Mouse (Mus musculus) small intestine, adult 2 months (tissue): ENCODE results near the gene Map4. TPM values are rescaled to one million over a fixed set of nuclear protein-coding genes. Genes with fewer than 3 reads are reported as not detected.
A peak's percentile ranks its signal among the peaks of the same experiment; 100 is the strongest.

Experiments used
- H3K27ac ChIP-seq: fragments of 200-500 bp; 2 replicates; pipeline ENCODE4 v1.5.1; 2012; ENCODE audit warnings: low read depth, low read length, control low read depth, inconsistent platforms; ENCODE audit not compliant: insufficient read depth
- H3K27me3 ChIP-seq: fragments of 200-500 bp; 2 replicates; pipeline ENCODE4 v1.6.1; 2012; ENCODE audit warnings: mild to moderate bottlenecking, moderate library complexity, low read length, inconsistent platforms; ENCODE audit not compliant: control insufficient read depth, insufficient read depth
- H3K36me3 ChIP-seq: fragments of 200-500 bp; 2 replicates; pipeline ENCODE4 v1.6.1; 2012; ENCODE audit warnings: mild to moderate bottlenecking, low read length, control low read depth, inconsistent platforms; ENCODE audit not compliant: control insufficient read depth, insufficient read depth
- H3K4me1 ChIP-seq: fragments of 200-500 bp; 2 replicates; pipeline ENCODE4 v1.6.1; 2012; ENCODE audit warnings: low read length, inconsistent platforms, mixed read lengths; ENCODE audit not compliant: control insufficient read depth, insufficient read depth, insufficient read length
- H3K4me3 ChIP-seq: fragments of 200-500 bp; 2 replicates; pipeline ENCODE4 v1.5.1; 2012; ENCODE audit warnings: low read depth, mild to moderate bottlenecking, control low read depth, inconsistent platforms, low read length, moderate library complexity
- CTCF ChIP-seq: fragments of 200-500 bp; IDR thresholded peaks from 2 replicates; pipeline ENCODE4 v1.5.1; 2012; ENCODE audit warnings: low read depth, mild to moderate bottlenecking, control low read depth, inconsistent platforms, low read length, moderate library complexity, mixed read lengths; ENCODE audit not compliant: insufficient replicate concordance, insufficient read length; ENCODE audit errors: extremely low read depth
- POLR2A ChIP-seq: fragments of 200-500 bp; IDR thresholded peaks from 2 replicates; pipeline ENCODE4 v1.6.1; 2012; ENCODE audit warnings: low read depth, mild to moderate bottlenecking, control low read depth, inconsistent platforms, low read length, moderate library complexity
- WGBS: fragments of 180-500 bp; shearing (Covaris S2); methylation state at CpG from one replicate; pipeline ENCODE4 v1.1.7; 2018; 5-methylcytosine and 5-hydroxymethylcytosine counted together
- polyA plus RNA-seq: library from polyadenylated mRNA; depleted of rRNA; stranded (reverse); fragments of >200 nt; gene quantifications from 2 replicates; pipeline ENCODE4 v1.2.3, GENCODE M21; 2012; rRNA removed

Gene Map4
- 91.4 and 191 TPM in 2 replicates for polyA plus RNA-seq

DNA sequence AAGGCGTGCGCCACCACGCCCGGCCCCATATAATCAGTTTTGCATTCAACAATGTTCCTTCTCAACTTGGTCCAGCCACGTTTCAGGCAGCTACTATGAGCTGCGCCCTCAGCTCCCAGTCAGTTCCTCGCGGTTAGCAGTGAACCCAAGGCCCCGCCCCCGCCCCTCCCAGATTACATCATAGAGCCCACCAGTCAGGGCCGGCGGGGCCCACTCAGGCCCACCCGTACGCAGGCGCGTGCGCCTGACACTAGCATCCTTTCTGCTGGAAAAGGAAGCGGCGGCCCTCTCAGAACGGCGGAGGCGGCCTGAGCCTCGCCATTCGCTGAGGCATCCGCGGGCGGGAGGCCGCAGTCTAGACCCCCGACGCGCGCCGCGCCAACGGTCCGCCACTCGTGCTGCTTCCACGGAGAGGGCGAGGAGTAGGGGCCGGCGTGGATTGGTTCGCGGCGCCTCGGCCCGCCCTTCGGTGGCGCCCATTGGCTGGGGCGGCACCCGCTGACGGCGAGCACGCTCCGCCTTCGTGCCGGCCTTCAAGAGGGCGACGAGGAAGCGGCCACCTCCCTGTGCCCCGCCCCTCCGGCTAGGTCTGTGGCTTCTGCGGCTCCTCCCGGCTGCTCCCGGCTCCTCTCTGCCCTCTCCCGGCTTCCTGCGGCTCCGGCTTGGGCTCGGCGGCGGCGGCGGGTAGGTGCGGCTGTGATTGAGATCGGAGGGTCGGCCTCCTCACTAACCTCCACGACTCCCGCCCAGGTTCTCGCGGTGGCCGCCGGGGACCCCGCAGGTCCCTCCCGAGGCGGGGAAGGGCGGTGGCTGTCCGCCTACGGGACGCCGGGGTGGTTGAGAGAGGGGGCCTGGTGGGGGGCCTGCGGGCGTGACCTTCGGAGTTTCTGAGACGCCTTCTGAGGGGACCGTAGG lies at the start of gene Map4:
Gene Map4 (plus strand): TSS at position 204 of the 915 bp plus-strand sequence.
- Histone ChIP-seq H3K27ac (peak within 1 kb of the TSS; percentile 84), H3K27me3 (no peaks in the 10 kb centered on the region), H3K4me3 (peak within 1 kb of the TSS; percentile 86), H3K36me3 (no peaks in the 10 kb centered on the region), H3K4me1 (no peaks in the 10 kb centered on the region)
- under 1% methylated on average over 94 of the region's 94 CpGs for WGBS
- TF ChIP-seq CTCF (no peak), POLR2A (peak; percentile 61; the same call in 1 of the 2 replicates)

DNA sequence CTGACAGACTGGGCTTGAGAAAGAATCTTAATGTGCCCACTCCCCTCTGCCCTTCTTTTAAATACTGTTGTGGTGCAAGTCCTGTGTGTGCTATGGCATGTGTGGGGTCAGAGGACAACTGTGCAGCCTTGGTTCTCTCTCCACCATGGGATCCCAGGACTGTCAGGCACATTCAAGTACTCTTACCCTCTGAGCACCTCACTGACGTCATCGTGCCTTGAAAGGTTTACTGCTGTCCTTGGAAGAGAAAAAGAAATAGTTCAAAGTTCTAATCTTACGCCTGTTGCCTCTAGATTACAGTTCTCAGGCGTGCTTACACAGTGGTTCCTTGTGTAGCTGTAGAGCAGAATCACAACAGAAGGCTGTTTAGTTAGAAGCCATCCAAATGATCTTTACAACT lies 45.0 kb upstream of the Map4 start:
- WGBS: 23% methylated on average over 4 of the region's 4 CpGs
- H3K4me1 ChIP-seq: peaks cover 7% of the 10 kb centered on the region; the same call in 1 of the 2 replicates
- no peak overlapping the region for H3K4me3 ChIP-seq
- H3K27me3 ChIP-seq: no peaks in the 10 kb centered on the region
- peaks cover 82% of the 10 kb centered on the region for H3K36me3 ChIP-seq
- H3K27ac ChIP-seq: peak overlapping the region; percentile 76
- TF ChIP-seq POLR2A: no peak
- no peak for TF ChIP-seq CTCF

DNA sequence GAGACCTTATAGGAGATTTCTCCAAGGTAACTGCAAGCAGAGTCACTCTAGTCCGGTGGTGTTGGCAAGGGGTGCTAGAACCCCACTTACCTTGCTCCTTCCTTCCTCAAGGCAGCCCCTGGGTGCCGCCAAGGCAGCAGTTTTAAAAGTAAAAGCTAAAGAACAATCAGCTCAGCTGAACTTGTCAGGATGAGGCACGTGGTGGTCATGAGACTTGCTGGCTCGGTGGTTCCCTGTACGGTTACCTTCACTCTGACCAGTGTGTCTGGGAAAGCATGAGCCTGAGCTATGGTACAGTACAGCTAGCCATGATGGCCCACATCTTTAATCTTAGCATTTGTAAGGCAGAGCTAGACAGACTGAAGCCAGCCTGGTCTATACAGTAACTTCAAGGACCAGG lies 43.9 kb upstream of the Map4 start:
- H3K4me3 ChIP-seq: no peak overlapping the region
- H3K27me3 ChIP-seq: no peaks in the 10 kb centered on the region
- peaks cover 4% of the 10 kb centered on the region; the same call in 1 of the 2 replicates for H3K4me1 ChIP-seq
- 83% methylated on average over 5 of the region's 5 CpGs for WGBS
- no peak overlapping the region for H3K27ac ChIP-seq
- no peak for TF ChIP-seq CTCF
- TF ChIP-seq POLR2A: no peak
- peaks cover 86% of the 10 kb centered on the region for H3K36me3 ChIP-seq

DNA sequence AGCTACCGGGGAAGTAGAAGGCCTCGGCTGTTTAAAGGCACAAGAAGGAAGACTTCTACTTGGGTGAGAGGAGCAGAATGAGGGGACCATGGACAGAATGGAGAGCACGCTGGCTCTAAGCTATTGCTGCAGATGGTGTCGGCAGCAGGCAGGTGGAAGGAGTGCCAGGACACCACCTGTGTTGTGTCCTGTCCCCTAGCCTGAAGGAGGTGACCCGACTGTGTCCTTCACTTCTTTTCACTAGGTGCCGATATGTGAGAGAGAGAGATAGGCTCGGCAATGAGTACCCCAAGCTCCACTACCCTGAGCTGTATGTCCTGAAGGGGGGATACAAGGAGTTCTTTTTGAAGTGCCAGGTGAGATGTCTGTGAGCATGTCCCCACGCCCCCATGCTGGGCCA lies 39.8 kb upstream of the Map4 start:
- peaks cover 66% of the 10 kb centered on the region for H3K36me3 ChIP-seq
- H3K4me1 ChIP-seq: peaks cover 1% of the 10 kb centered on the region; the same call in 1 of the 2 replicates
- no peak for TF ChIP-seq POLR2A
- no peak for TF ChIP-seq CTCF
- WGBS: 83% methylated on average over 8 of the region's 8 CpGs
- H3K27ac ChIP-seq: no peak overlapping the region
- H3K27me3 ChIP-seq: no peaks in the 10 kb centered on the region
- no peak overlapping the region for H3K4me3 ChIP-seq

DNA sequence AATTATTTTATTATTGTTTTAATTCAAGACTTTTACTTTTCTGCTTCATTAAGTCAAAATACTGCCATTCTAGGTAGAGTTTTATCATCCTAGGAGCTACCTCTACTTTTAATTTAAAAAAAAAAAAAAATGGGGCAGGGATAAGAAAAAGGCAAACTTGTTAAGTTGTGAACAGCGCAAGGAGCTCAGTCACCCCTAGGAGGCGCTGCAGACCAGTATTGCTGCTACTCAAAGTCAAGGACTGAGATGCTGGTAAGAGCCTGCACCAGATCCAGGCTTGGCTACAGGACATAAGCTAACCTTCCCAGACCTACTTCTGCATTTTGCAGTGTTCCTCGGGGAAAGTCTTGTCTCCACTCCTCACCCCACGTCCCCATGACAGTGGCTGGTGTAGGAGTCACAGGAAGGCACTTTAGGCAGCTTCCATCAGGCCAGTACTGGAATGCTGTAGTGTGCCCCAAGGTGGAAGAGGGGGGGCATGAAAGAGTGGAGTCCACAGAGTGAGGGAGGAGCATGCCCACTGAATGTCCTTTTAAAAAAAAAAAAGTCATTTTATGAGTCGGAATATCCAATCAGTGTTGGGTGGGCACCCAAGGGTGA lies 38.5 kb upstream of the Map4 start:
- Histone ChIP-seq H3K27me3 (no peaks in the 10 kb centered on the region), H3K36me3 (peaks cover 56% of the 10 kb centered on the region), H3K27ac (no peak overlapping the region), H3K4me1 (peaks cover 8% of the 10 kb centered on the region), H3K4me3 (no peak overlapping the region)
- TF ChIP-seq CTCF (peak; percentile 78; the same call in 1 of the 2 replicates), POLR2A (no peak)
- WGBS: 64% methylated on average over 5 of the region's 5 CpGs

DNA sequence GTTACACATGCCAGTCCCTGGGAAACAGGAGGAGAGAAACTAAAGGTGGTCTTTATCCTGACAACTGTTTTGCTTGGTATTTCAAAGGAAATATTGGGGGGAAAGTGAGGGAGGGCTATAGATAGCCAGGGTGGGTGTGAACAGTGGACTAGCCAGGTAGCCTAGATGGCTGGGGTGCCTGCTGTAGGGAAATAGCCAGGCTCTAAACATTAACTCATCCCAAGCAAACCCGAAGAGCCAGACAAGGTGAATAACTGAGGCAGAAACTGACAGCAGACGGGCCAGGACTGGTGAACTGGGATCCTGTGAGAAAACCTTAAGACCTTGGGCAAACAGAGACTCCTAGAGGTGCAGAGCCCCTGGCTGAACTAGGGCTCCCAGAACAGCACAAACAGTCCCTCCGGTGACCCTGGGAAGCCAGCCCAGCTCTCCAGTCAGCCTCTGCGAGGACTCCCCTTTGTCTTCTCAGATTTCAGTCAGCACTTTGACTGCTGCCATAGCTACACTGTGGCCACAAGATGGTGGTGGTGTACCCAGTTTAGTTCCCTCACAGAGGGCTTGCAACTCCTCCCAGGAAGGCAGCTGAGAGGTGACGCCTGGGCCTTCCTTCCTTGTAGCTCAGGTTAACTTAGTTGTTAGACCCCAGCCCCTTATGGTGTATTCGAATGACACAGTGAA lies 36.7 kb upstream of the Map4 start:
- Histone ChIP-seq H3K36me3 (peaks cover 39% of the 10 kb centered on the region), H3K4me3 (no peak overlapping the region), H3K27ac (peak overlapping the region; percentile 54), H3K27me3 (no peaks in the 10 kb centered on the region), H3K4me1 (peaks cover 16% of the 10 kb centered on the region)
- 28% methylated on average over 6 of the region's 6 CpGs for WGBS
- TF ChIP-seq POLR2A (no peak), CTCF (peak; percentile 82; the same call in 1 of the 2 replicates)

DNA sequence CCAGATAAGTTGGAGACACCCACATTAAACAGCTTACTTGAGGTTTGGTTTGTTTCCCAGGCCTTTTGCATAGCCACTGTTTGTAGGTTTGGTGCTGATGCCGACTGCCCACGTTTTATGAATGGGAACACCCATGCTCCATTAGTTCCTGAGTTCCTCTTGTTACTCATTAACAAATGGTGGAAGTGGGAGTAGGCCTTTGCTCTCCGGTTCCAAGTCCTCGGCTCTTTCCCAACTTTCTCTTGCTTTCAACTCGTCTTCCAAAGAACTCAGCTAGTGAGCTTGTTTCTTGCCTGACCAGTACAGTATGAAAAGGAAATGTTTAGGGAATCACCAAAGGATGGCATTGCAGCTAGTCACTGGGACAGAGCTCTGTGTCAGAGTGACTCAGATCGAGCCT lies 35.7 kb upstream of the Map4 start:
- H3K4me3 ChIP-seq: peak overlapping the region; percentile 28; the same call in 1 of the 2 replicates
- H3K27ac ChIP-seq: peak overlapping the region; percentile 100
- H3K27me3 ChIP-seq: no peaks in the 10 kb centered on the region
- H3K4me1 ChIP-seq: peaks cover 16% of the 10 kb centered on the region
- peaks cover 29% of the 10 kb centered on the region for H3K36me3 ChIP-seq
- TF ChIP-seq CTCF: no peak
- TF ChIP-seq POLR2A: no peak
- 25% methylated on average over 6 of the region's 6 CpGs for WGBS
